Mouse (Mus musculus): ENCODE results near the gene Gm49342.
"Not testable (repeated sequence)": the region's sequence is repeated elsewhere in the genome, so short reads cannot be mapped to it uniquely, and the experiment has no call there.

Gm49342 gene

DNA sequence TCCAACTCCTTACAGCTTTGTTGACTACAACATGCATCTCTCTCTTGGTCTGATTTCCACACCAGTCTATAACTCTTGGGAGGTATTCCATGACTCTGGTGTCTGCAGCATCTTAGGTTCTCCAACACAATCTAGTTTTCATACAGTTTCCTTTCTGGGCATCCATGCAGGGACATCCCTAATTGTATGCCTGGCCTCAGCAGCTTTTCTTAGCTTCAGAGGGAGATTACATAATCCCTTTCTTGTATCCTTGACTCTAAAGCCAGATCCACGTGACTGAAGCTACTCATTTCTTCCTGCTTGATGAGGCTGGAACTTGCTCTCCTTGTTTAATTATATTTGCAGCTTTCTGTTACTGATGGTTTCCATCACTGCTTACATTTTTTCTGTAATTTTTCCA, 7.7 kb upstream of the Gm49342 start:
- DNase-seq (ENCODE audit: low spot score in 2 of 2), result no peak

- DNase-seq (ENCODE audit: low spot score in 2 of 2), result no peak
Observed at GRCm38 (mm10) chr14:50938119-50938908, 6.0 kb upstream of the Gm49342 start.

DNA sequence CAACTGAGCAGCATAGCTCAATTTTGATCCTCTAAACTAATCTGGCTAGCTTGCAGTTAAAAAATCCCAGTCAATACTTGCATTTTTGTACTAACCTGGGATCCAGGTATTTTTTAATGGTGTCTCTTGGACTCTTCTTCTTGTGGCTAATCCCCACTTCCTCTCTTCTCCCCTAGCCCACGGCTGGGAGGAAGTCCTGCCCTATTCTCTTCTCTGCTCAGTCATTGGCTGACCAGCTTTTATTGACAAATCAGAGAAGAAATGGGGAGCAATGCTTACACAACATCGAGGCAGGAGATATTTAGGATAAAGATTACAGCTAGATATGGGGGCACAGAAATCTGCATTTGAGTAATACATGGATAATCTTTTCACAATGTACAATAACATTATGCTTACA, 5.4 kb upstream of the Gm49342 start:
- no peak for DNase-seq (ENCODE audit: low spot score in 2 of 2)

DNA sequence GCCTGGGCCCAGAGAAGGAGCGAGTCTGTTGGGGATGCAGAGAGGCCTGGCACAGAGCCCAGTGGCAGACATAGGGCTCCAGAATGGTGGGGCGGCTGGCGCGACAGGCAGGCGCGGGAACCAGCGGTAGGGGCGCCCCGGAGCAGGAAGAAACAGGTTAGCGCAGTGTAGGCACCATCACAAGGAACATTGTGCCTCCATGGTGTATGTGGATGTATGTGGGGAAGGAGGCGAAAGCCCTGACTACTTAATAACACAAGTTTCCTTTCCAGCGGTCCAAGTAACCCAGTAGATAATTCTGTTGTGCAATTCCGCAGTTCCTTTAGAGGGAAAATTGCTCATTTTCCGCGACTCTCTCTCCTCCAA, 334 bp downstream of the Gm49342 start:
- not testable (repeated sequence) for DNase-seq (ENCODE audit: low spot score in 2 of 2)

GRCm38 (mm10) chr14:50945081-50945480, 764 bp downstream of the Gm49342 start:
- not testable (repeated sequence) for DNase-seq (ENCODE audit: low spot score in 2 of 2)

DNA sequence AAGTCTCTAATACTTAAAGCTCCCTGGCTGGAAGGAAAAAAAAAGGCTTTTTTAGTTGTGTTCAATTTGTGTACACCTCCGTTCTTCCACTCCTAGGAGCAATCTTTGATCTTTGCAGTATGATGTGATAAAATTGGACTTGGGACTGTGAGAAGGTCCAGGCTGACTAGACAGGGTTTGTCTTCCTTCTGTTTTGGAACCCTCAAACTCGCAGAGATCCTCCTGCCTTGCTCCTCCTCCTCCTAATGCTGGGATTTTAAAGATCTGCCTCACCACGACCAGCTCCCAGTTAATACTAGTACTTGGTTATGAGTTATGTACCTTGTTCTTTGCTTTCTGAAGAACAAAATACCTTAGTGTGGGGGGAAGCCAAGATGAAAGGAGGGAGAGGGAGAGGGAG, 1.2 kb downstream of the Gm49342 start:
- DNase-seq (ENCODE audit: low spot score in 2 of 2), result not testable (repeated sequence)

DNA sequence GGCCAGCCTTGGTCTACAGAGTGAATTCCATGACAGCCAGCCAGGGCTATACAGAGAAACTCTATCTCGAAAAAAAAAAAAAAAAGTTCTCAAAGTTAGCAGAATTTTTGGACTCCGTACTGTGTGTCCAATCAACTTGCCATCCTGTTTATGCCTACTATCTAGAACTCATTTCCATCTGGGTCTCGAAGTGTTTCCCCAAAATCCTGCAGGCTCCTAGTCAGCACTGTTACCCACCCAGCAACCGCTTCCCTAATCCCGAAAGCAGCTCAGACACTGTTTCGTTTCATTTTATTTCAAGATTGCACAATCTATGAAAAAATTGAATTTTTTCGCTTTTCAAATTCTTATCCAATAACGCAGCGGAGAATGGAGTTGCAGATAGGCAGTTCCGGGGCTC, 11.2 kb downstream of the Gm49342 start:
- no peak for DNase-seq (ENCODE audit: low spot score in 2 of 2)

- DNase-seq (ENCODE audit: low spot score in 2 of 2), result peak in 1 of 2 experiments; percentile 65
Observed at GRCm38 (mm10) chr14:50955942-50956508, 11.7 kb downstream of the Gm49342 start, which contains the start of gene Pnp2. Gene Pnp2, plus strand, starts transcription at chr14:50955992.

DNA sequence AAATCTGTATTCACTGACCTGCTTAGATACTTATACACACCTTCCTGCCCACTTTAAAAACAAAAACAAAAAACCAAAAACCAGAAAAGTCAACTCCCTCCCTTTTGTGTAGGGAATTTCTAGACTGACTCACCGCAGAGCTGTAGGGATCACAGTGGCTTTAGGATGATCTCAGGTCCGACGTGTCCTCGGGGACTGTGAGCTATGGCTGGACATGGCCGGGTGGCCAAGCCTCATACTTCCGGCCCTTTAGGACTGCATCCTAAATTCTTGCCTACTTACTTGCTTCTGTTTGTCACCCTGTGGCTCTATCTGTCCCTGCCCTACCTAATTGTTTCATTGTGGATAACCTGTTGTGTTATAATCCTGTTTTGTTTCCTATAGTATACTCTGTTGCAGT, 12.4 kb downstream of the Gm49342 start:
- DNase-seq (ENCODE audit: low spot score in 2 of 2), result not testable (repeated sequence)

DNA sequence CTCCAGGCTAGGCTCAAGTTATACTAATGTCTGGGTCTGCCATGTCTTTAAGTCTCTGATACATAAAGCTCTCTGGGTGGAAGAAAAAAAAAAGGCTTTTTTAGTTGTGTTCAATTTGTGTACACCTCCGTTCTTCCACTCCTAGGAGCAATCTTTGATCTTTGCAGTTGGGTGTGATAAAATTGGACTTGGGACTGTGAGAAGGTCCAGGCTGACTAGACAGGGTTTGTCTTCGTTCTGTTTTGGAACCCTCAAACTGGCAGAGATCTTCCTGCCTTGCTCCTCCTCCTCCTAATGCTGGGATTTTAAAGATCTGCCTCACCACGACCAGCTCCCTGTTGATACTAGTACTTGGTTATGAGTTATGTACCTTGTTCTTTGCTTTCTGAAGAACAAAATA, 12.8 kb downstream of the Gm49342 start:
- not testable (repeated sequence) for DNase-seq (ENCODE audit: low spot score in 2 of 2)

GRCm38 (mm10) chr14:50958289-50958995, 14.1 kb downstream of the Gm49342 start:
- not testable (repeated sequence) for DNase-seq (ENCODE audit: low spot score in 2 of 2)

DNA sequence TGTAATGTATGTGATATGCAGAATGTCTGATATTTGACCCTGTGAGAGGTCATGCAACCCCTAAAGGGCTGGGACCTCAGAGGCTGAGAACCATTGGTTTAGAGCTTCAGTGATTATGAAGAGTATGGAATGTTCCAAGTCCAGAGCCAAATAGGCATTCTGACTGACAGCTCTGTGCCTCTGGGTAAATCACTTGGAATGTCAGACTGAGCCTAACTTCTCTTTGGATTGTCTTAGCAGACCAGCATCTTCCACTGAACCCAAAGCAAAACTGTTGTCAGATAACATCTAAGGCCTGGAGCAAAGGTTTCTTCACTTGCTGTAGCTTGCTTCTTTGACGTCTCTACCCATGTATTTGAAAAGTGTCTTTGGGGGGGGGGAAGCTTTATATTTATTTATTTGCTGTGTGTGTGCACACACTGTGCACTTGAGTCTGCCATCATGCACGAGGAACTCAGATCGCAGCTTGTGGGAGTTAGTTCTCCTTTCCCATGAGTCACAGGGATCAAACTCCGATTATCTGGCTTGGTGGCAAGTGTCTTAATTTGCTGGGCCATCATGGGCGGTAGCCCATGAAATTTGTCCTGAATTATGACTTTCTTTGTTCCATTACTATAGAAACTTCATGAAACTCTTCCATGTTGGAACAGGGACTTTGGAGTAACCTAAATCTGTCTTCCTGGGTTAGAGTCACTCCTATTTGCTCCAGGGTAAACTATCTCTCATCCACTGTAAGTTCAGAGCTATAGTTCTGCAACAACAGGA, 24.1 kb downstream of the Gm49342 start:
- no peak for DNase-seq (ENCODE audit: low spot score in 2 of 2)

DNA sequence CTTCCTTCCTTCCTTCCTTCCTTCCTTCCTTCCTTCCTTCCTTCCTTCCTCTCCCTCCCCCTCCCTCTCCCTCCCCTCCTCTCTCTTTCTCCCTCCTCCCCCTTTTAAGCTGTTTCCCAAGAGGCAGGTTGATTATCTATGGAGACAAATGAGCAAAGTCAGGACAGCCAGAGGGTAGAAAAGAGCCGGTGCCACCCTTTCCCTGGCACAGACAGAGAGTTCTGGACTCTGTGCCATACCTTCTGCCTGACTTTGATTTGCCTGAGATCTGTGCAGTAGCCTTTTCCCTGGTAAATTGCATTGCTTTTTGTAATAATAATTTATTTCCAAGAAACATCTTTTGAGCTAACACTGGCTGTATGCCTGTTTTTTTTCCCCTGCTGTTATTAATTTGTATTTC, 24.7 kb downstream of the Gm49342 start:
- DNase-seq (ENCODE audit: low spot score in 2 of 2), result no peak

- DNase-seq (ENCODE audit: low spot score in 2 of 2), result peak in 1 of 2 experiments; percentile 20
Observed at GRCm38 (mm10) chr14:50969558-50970544, 25.5 kb downstream of the Gm49342 start.

DNA sequence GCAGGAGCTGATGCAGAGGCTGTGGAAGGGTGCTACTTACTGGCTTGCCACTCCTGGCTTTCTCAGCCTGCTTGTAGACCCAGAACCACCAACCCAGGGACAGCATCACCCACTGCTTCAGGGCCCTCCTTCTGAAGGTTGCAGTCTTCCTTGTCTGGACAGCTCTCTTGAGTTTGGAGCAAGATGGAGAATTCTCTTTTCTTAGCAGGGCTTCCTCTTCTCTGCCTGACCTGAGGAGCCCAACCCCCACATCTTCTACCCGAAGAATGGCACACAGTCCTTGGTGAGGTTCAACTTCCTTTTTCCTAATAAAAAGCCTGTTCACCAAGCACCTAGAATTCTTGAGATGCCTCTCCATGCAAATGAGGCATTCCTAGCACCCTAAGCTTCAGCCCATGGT, 26.5 kb downstream of the Gm49342 start:
- no peak for DNase-seq (ENCODE audit: low spot score in 2 of 2)

DNA sequence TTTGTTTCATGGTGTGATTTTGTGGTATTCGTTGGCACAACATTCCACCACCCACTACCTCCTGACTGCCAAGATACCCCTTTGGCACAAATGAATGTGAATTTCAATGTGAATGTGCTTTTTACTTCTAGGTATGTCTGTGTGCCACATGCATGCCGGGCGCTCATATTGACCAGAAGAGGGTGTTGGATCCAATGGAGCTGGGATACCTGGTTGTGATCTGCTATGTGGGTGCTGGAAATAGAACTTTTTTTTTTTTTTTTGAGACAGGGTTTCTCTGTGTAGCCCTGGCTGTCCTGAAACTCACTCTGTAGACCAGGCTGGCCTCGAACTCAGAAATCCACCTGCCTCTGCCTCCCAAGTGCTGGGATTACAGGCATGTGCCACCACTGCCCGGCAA, 28.7 kb downstream of the Gm49342 start:
- DNase-seq (ENCODE audit: low spot score in 2 of 2), result not testable (repeated sequence)

- DNase-seq (ENCODE audit: low spot score in 2 of 2), result no peak
Observed at GRCm38 (mm10) chr14:50973700-50974099, 29.4 kb downstream of the Gm49342 start.

DNA sequence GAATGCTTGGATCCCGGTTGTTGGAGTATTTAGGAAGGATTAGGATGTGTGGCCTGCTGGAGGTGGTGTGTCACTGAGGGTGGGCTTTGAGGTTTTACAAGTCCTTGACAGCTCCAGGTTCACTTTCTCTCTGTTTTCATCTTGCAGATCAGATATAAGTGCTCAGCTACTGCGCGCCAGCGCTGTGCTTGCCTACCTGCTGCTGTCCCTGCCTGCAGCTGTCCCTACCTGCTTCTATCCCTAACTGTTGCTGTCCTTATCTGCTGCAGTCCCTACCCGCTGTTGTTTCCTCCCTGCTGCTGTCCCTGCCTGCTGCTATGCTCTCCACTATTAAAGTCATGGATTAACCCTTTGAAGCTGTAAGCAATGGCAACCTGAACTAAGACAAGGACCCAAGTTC, 30.7 kb downstream of the Gm49342 start:
- no peak for DNase-seq (ENCODE audit: low spot score in 2 of 2)

DNA sequence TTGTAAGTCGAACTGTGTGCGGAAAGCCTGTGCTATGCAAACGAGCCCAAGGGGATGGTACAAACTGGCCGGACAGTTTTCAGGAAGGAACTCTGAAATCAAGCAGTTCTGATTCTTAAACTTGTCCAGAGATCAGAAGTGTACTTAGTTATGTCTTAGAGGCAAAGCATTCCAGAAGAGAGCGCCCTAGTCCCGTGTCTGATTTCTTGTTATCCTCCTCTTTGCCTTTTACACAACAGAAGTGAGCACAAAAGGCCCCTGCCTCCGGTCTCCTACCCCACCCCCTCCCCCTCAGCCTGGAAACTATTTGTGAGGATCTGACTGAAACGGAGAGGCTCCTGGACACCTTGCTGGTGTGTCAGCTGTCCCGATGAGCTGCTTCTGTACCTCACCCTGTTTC, 32.4 kb downstream of the Gm49342 start:
- no peak for DNase-seq (ENCODE audit: low spot score in 2 of 2)

DNA sequence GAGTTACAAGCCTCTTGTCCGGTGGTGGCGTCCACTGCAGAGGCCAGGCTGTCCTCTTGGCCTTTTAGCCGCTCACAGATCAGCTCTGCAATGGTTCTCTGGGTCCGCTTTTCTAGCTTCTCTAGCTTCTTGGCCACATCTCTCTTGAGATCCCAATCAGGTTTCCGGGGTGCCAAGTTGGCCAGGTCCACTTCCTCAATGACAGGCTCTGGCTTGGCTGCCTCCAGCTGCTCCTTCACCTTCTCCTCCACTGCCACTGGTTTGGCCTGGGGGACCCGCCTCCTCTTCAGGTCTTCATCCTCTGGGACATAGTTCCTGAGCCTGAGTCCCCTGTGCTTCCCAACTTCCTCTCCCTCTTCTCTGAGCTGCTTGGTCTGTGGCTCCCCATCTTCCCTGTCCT, 34.1 kb downstream of the Gm49342 start:
- not testable (repeated sequence) for DNase-seq (ENCODE audit: low spot score in 2 of 2)

- DNase-seq (ENCODE audit: low spot score in 2 of 2), result no peak
Observed at GRCm38 (mm10) chr14:50979631-50980030, 35.3 kb downstream of the Gm49342 start.

All from cerebellum, postnatal 4 days (tissue).